Mouse (Mus musculus) liver, adult 2 months (tissue): ENCODE data around the gene 4930415O20Rik.

ENCODE experiments used
- CTCF ChIP-seq: fragments of 200-500 bp; IDR thresholded peaks from 2 replicates; pipeline ENCODE4 v1.5.1; 2011; ENCODE audit warnings: low read depth, low read length, control low read depth
- POLR2A ChIP-seq: fragments of 200-500 bp; IDR thresholded peaks from 2 replicates; pipeline ENCODE4 v1.6.1; 2011; ENCODE audit warnings: low read length, control low read depth; ENCODE audit not compliant: insufficient read depth; ENCODE audit errors: extremely low read depth

DNA sequence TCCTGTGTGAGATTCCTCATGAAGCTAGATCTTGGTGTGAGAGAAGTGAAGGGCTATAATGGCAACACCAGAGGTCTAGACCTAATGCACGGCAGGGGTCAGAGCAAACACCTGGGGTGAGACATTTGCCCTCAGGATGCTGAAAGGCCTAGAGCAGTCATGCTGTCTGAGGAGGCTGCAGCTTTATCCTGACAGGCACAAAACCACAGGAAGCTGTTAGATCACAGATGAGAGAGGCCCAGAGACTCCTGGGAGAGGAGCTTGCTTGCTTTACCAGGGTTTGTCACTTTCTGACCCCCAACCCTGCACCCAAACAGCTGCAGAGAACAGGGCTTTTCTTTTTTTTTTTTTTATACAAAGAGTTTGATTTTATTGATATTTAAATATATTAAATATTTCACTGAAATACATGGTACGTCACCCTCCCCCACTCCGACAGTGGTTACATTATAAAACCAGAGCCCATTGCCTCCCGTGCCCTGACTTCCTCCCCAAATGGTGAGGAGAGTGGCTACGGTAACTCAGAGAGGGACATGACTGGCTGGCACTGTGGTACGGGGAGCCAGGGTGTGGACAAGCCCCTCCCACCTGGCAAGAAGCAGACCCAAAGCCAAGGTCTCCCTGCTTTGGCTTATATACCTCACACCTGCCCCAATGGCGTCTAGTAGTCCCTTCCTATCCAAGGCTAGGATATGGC, 19.0 kb downstream of the 4930415O20Rik start:
- no peak for TF ChIP-seq POLR2A
- no peak for TF ChIP-seq CTCF
